Mouse (Mus musculus): ENCODE results near the gene Casq2. TPM values are rescaled to one million over a fixed set of nuclear protein-coding genes. Genes with fewer than 3 reads are reported as not detected.

The Casq2 gene
- polyA plus RNA-seq, 1 experiment from 2014 or later: 33.8 TPM

DNA sequence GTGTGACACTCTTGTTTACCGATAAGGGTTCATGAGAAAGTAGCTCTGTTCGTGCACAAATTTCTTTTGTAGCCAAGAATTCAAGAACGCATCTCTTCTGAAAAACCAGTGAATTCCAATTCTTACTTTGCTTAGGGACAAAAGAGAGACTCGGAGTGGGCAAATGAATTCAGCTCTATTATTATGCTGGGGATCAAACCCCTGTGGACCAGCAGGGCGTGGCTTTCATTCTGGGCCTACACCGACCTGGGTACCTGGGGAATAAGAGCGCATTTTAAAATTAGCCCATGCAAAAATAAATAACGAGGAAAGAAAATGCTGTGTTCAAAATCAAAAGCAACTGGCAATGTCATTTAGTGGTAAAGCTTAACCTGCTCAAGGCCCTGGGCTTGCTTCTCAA is 32.9 kb upstream of the Casq2 start:
- Histone ChIP-seq H3K36me3 (ENCODE audit: control insufficient read depth, insufficient read depth, low read length) (no peaks in the 10 kb centered on the region), H3K4me3 (ENCODE audit: low read depth, low read length) (no peak overlapping the region), H3K27me3 (ENCODE audit: control insufficient read depth, insufficient read depth, low read length) (no peaks in the 10 kb centered on the region), H3K9me3 (replicated peaks; ENCODE audit: control insufficient read depth, low read length) (no peaks in the 10 kb centered on the region), H3K27ac (ENCODE audit: low read depth, low read length) (no peak overlapping the region), H3K9ac (ENCODE audit: low read depth, low read length) (no peak overlapping the region), H3K4me1 (ENCODE audit: control insufficient read depth, insufficient read depth, low read length) (peaks cover 8% of the 10 kb centered on the region), H3K4me2 (no peak overlapping the region)
- 49% methylated on average over 8 of the region's 8 CpGs for WGBS (ENCODE audit: insufficient replicate concordance)
- ATAC-seq (replicated peaks; ENCODE audit: insufficient number of reproducible peaks, low FRiP score, low TSS enrichment): no peak

DNA sequence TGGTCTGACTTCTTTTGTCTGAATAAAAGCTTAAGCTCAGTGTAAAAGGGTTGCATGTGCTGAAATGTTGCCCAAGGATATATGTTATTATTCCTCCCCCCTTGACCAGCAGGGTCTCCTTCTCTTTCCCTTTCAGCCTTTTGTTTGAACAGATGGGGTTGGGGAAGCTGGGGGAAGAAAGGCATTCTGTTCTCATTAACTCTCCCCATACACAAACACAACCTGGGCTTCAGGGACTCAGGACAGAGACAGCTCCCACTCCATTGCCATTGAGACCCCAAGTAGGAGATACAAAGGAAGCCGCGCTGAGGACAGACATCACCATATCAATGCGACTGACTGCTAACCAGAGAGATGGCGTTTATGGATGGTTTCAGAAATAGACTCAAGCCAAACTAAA is 30.3 kb upstream of the Casq2 start:
- H3K36me3 ChIP-seq (ENCODE audit: control insufficient read depth, insufficient read depth, low read length): no peaks in the 10 kb centered on the region
- no peak overlapping the region for H3K4me3 ChIP-seq (ENCODE audit: low read depth, low read length)
- H3K9me3 ChIP-seq (replicated peaks; ENCODE audit: control insufficient read depth, low read length): no peaks in the 10 kb centered on the region
- H3K9ac ChIP-seq (ENCODE audit: low read depth, low read length): no peak overlapping the region
- no peak overlapping the region for H3K4me2 ChIP-seq
- no peaks in the 10 kb centered on the region for H3K27me3 ChIP-seq (ENCODE audit: control insufficient read depth, insufficient read depth, low read length)
- WGBS (ENCODE audit: insufficient replicate concordance): 66% methylated on average over 4 of the region's 4 CpGs
- H3K4me1 ChIP-seq (ENCODE audit: control insufficient read depth, insufficient read depth, low read length): peaks cover 16% of the 10 kb centered on the region
- ATAC-seq (replicated peaks; ENCODE audit: insufficient number of reproducible peaks, low FRiP score, low TSS enrichment): no peak
- no peak overlapping the region for H3K27ac ChIP-seq (ENCODE audit: low read depth, low read length)

DNA sequence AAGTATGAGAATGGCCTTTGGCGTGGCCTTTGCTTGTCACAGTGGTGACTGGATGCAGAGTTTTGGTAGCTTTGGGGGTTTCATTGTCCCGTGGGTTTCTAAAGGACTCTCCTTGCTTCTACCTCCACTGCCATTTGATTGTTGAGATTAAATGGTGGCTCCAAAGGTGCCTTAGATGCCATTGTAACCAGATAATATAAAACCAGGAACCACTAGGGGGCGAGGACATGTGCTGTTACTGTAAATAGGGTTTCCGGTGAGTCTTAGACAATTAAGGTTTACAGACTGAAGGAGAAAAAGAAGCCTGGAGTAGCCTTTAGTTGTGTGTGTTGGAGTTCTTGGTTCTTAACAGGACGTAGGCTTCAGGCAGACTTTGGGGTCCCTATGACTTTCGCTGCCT is 26.1 kb upstream of the Casq2 start:
- no peaks in the 10 kb centered on the region for H3K9me3 ChIP-seq (replicated peaks; ENCODE audit: control insufficient read depth, low read length)
- no peaks in the 10 kb centered on the region for H3K27me3 ChIP-seq (ENCODE audit: control insufficient read depth, insufficient read depth, low read length)
- H3K27ac ChIP-seq (ENCODE audit: low read depth, low read length): no peak overlapping the region; the same call in 1 of the 2 replicates
- 68% methylated on average over 6 of the region's 6 CpGs for WGBS (ENCODE audit: insufficient replicate concordance)
- H3K4me2 ChIP-seq: no peak overlapping the region
- ATAC-seq (replicated peaks; ENCODE audit: insufficient number of reproducible peaks, low FRiP score, low TSS enrichment): no peak
- no peaks in the 10 kb centered on the region for H3K36me3 ChIP-seq (ENCODE audit: control insufficient read depth, insufficient read depth, low read length)
- no peak overlapping the region for H3K9ac ChIP-seq (ENCODE audit: low read depth, low read length)
- H3K4me3 ChIP-seq (ENCODE audit: low read depth, low read length): no peak overlapping the region
- H3K4me1 ChIP-seq (ENCODE audit: control insufficient read depth, insufficient read depth, low read length): peaks cover 45% of the 10 kb centered on the region

DNA sequence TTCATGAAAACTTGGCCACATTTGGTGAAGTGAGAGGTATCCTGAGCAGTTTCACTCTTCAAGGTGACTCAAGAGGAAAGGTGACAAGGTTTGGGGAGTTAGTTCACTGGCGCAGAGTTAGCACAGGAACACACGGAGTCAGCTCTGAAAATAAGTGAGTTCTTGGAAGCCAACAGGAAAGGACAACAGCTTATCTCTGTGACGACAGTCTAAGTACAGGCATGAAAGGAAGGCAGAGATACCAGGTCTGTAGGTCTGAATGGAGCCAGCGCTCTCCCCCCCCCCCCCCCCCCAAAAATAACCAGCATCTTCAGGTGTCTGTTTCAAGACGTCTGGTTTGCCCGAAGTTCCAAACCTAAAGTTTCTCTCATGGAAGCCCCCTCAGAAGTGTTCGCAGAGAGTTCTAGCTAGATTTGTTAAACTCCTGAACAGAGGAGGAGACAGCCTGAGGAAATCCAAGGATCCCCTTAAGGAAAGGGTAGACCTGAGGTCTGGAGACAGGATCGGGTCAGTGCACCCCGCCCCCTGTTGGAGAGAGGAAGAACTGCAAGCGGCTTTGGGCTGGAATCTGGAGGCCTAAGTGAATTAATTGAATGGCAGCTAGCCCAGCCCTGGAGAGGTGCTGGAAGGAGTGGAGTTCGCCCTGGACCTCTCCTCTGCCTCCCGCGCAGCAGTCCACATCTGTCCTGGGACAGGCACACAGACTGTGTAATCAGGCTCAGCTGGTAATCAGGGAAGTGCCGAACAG is 24.1 kb upstream of the Casq2 start:
- peak overlapping the region; percentile 56; the same call in 1 of the 2 replicates for H3K9ac ChIP-seq (ENCODE audit: low read depth, low read length)
- no peaks in the 10 kb centered on the region for H3K36me3 ChIP-seq (ENCODE audit: control insufficient read depth, insufficient read depth, low read length)
- peak; percentile 89 for ATAC-seq (replicated peaks; ENCODE audit: insufficient number of reproducible peaks, low FRiP score, low TSS enrichment)
- 14% methylated on average over 14 of the region's 14 CpGs for WGBS (ENCODE audit: insufficient replicate concordance)
- H3K4me2 ChIP-seq: peak overlapping the region; percentile 20
- H3K9me3 ChIP-seq (replicated peaks; ENCODE audit: control insufficient read depth, low read length): no peaks in the 10 kb centered on the region
- H3K27me3 ChIP-seq (ENCODE audit: control insufficient read depth, insufficient read depth, low read length): no peaks in the 10 kb centered on the region
- no peak overlapping the region for H3K4me3 ChIP-seq (ENCODE audit: low read depth, low read length)
- peak overlapping the region; percentile 90 for H3K27ac ChIP-seq (ENCODE audit: low read depth, low read length)
- peaks cover 47% of the 10 kb centered on the region for H3K4me1 ChIP-seq (ENCODE audit: control insufficient read depth, insufficient read depth, low read length)

DNA sequence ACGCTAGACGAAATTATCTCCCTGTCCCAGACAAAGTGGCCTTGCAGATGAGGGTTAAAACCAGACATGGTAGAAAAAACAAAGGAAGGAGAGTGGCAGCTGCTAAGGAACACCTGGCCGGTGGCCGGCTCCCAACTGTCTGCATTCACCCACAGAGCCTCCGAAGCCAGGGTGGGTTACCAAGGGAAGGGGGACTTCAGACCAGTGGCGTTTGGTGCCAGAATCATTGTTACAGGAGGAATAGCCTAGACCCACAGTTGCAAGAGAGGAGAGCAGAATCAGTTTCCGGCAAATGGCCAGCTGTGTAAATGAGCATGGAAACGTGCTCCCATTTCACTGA is 23.6 kb upstream of the Casq2 start:
- Histone ChIP-seq H3K4me3 (ENCODE audit: low read depth, low read length) (no peak overlapping the region), H3K4me1 (ENCODE audit: control insufficient read depth, insufficient read depth, low read length) (peaks cover 42% of the 10 kb centered on the region), H3K4me2 (peak overlapping the region; percentile 20), H3K9me3 (replicated peaks; ENCODE audit: control insufficient read depth, low read length) (no peaks in the 10 kb centered on the region), H3K36me3 (ENCODE audit: control insufficient read depth, insufficient read depth, low read length) (no peaks in the 10 kb centered on the region), H3K27ac (ENCODE audit: low read depth, low read length) (peak overlapping the region; percentile 90), H3K27me3 (ENCODE audit: control insufficient read depth, insufficient read depth, low read length) (no peaks in the 10 kb centered on the region), H3K9ac (ENCODE audit: low read depth, low read length) (peak overlapping the region; percentile 56; the same call in 1 of the 2 replicates)
- ATAC-seq (replicated peaks; ENCODE audit: insufficient number of reproducible peaks, low FRiP score, low TSS enrichment): no peak
- 18% methylated on average over 8 of the region's 8 CpGs for WGBS (ENCODE audit: insufficient replicate concordance)

DNA sequence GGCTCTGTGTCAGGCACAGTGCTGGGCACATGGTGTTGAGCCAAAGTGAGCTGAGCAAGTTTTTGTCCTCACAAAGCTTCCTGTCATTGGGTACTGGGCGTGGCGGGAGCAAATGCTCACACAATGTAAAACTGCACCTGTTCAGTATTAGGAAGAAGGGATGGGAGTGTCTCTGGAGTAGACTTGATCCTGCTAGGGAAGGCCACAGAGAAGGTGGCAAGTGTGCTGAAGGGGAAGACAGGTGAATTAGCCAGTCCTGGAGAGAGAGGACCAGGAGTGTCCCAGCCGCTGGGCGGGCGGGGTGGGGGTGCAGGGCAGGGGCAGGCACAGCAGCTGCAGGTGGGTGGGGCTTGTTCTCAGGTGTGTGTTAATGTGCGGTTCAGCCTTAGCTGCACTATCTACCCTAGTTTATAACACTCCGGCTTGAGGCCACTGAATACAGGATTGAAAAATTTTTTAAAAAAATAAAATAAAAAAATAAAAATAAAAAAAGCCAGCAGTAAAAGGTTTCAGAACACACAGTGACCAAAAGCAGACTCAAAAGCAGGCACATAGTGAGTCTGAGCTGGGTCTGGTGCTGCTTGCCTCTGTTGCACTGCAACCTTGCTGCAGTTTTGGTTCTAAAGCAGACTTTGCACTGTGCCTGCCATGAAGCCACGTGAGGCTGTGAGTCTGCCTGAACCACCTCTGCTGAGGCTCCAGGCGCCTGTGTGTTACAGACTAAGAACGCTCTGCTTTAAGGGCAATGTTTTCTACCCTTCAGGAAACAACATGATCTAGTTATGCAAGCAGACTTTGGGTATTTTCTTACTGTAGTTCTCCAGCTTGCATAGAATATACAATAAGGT is 22.7 kb upstream of the Casq2 start:
- H3K4me3 ChIP-seq (ENCODE audit: low read depth, low read length): no peak overlapping the region
- peak overlapping the region; percentile 20 for H3K4me2 ChIP-seq
- peak overlapping the region; percentile 90 for H3K27ac ChIP-seq (ENCODE audit: low read depth, low read length)
- H3K36me3 ChIP-seq (ENCODE audit: control insufficient read depth, insufficient read depth, low read length): no peaks in the 10 kb centered on the region
- H3K4me1 ChIP-seq (ENCODE audit: control insufficient read depth, insufficient read depth, low read length): peaks cover 40% of the 10 kb centered on the region
- 65% methylated on average over 10 of the region's 10 CpGs for WGBS (ENCODE audit: insufficient replicate concordance)
- no peak for ATAC-seq (replicated peaks; ENCODE audit: insufficient number of reproducible peaks, low FRiP score, low TSS enrichment)
- no peaks in the 10 kb centered on the region for H3K9me3 ChIP-seq (replicated peaks; ENCODE audit: control insufficient read depth, low read length)
- H3K9ac ChIP-seq (ENCODE audit: low read depth, low read length): no peak overlapping the region; the same call in 1 of the 2 replicates
- H3K27me3 ChIP-seq (ENCODE audit: control insufficient read depth, insufficient read depth, low read length): no peaks in the 10 kb centered on the region

DNA sequence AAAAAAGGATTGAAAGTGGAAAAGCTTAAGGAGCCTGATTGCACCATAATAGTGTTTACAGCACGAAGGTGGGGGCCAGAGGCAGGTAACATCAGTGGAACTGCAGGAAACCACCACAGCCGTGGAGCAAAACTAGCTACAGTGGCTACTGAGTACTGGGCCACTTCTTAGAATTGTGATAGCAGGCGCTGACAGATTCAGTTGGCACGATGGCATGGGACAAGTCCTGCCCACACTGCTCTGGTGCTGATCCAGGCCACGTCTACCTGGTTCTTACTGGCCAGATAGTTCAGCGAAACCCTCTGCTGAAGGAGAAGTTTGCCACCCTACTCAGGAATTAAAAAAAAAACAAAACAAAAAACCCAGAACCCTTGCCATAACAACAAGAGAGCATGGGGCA is 21.6 kb upstream of the Casq2 start:
- no peak for ATAC-seq (replicated peaks; ENCODE audit: insufficient number of reproducible peaks, low FRiP score, low TSS enrichment)
- no peak overlapping the region for H3K9ac ChIP-seq (ENCODE audit: low read depth, low read length)
- no peak overlapping the region for H3K27ac ChIP-seq (ENCODE audit: low read depth, low read length)
- no peaks in the 10 kb centered on the region for H3K9me3 ChIP-seq (replicated peaks; ENCODE audit: control insufficient read depth, low read length)
- peaks cover 42% of the 10 kb centered on the region for H3K4me1 ChIP-seq (ENCODE audit: control insufficient read depth, insufficient read depth, low read length)
- no peaks in the 10 kb centered on the region for H3K27me3 ChIP-seq (ENCODE audit: control insufficient read depth, insufficient read depth, low read length)
- whole genome bisulfite sequencing (ENCODE audit: insufficient replicate concordance): 55% methylated on average over 6 of the region's 6 CpGs
- no peak overlapping the region for H3K4me2 ChIP-seq
- no peak overlapping the region for H3K4me3 ChIP-seq (ENCODE audit: low read depth, low read length)
- no peaks in the 10 kb centered on the region for H3K36me3 ChIP-seq (ENCODE audit: control insufficient read depth, insufficient read depth, low read length)

DNA sequence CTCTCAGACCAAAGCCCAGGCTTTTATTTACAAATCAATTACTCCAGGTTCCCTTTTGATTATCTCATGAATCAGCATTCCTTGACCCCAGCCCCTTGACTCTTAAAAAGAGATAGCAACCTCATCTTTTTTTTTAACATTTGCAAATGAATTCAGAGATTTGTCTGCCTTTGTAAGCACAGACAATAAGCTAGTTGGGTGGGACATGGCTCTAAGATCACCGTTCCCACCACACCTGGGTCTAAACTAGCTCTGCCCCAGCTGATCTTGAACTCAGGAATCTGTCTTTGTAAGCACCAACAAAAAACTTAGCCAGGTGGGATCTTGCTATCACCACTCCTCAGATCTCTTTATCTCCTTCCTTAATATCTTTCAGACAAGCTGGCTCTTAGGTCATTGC is 18.9 kb upstream of the Casq2 start:
- no peak overlapping the region for H3K9ac ChIP-seq (ENCODE audit: low read depth, low read length)
- H3K36me3 ChIP-seq (ENCODE audit: control insufficient read depth, insufficient read depth, low read length): no peaks in the 10 kb centered on the region
- 73% methylated on average over 1 of the region's 1 CpGs for WGBS (ENCODE audit: insufficient replicate concordance)
- no peaks in the 10 kb centered on the region for H3K27me3 ChIP-seq (ENCODE audit: control insufficient read depth, insufficient read depth, low read length)
- no peak overlapping the region for H3K27ac ChIP-seq (ENCODE audit: low read depth, low read length)
- no peak overlapping the region for H3K4me3 ChIP-seq (ENCODE audit: low read depth, low read length)
- ATAC-seq (replicated peaks; ENCODE audit: insufficient number of reproducible peaks, low FRiP score, low TSS enrichment): no peak
- no peaks in the 10 kb centered on the region for H3K9me3 ChIP-seq (replicated peaks; ENCODE audit: control insufficient read depth, low read length)
- no peak overlapping the region for H3K4me2 ChIP-seq
- peaks cover 28% of the 10 kb centered on the region for H3K4me1 ChIP-seq (ENCODE audit: control insufficient read depth, insufficient read depth, low read length)
